Mouse (Mus musculus) cerebellum, postnatal 14 days (tissue): ENCODE measurements around the gene Cd1d1.
"Not testable (repeated sequence)": the region's sequence is repeated elsewhere in the genome, so short reads cannot be mapped to it uniquely, and the experiment has no call there.

ENCODE experiments used
- DNase-seq, 2 experiments: peaks; one replicate each; pipeline ENCODE4 v3.0.0; 2021; ENCODE audit warnings: mixed read lengths in 2 of 2

The Cd1d1 gene

GRCm38 (mm10) chr3:86999415-86999740, at the start of gene Cd1d1:
Cd1d1 (minus strand) TSS chr3:86999441.
- DNase-seq = no peak

GRCm38 (mm10) chr3:87047801-87048200, 48.6 kb upstream of the Cd1d1 start:
- peak; percentile 22 to 29 for DNase-seq

- DNase-seq = no peak
Measured at GRCm38 (mm10) chr3:87041733-87042132, 42.5 kb upstream of the Cd1d1 start.

GRCm38 (mm10) chr3:87038500-87038899, 39.3 kb upstream of the Cd1d1 start:
- no peak for DNase-seq

GRCm38 (mm10) chr3:87034061-87034460, 34.8 kb upstream of the Cd1d1 start:
- DNase-seq = no peak

- peak; percentile 83 to 86 for DNase-seq
Measured at GRCm38 (mm10) chr3:87033357-87033756, 34.1 kb upstream of the Cd1d1 start.

- peak; percentile 81 to 86 for DNase-seq
Measured at GRCm38 (mm10) chr3:87030855-87031254, 31.6 kb upstream of the Cd1d1 start.

GRCm38 (mm10) chr3:87017707-87018106, 18.5 kb upstream of the Cd1d1 start:
- DNase-seq = no peak

GRCm38 (mm10) chr3:87017001-87017400, 17.8 kb upstream of the Cd1d1 start:
- no peak for DNase-seq

- no peak for DNase-seq
Measured at GRCm38 (mm10) chr3:87015931-87016330, 16.7 kb upstream of the Cd1d1 start.

GRCm38 (mm10) chr3:87012406-87012805, 13.2 kb upstream of the Cd1d1 start:
- DNase-seq = not testable (repeated sequence)

GRCm38 (mm10) chr3:87008281-87008680, 9.0 kb upstream of the Cd1d1 start:
- DNase-seq = not testable (repeated sequence)

- DNase-seq = no peak
Measured at GRCm38 (mm10) chr3:87000676-87001075, 1.4 kb upstream of the Cd1d1 start.

- no peak for DNase-seq
Measured at GRCm38 (mm10) chr3:87000051-87000450, 810 bp upstream of the Cd1d1 start.

GRCm38 (mm10) chr3:86998433-86999414, 517 bp downstream of the Cd1d1 start:
- peak; percentile 75 to 78 for DNase-seq

GRCm38 (mm10) chr3:86996111-86996510, 3.1 kb downstream of the Cd1d1 start:
- DNase-seq = no peak

- DNase-seq = no peak
Measured at GRCm38 (mm10) chr3:86995381-86995780, 3.9 kb downstream of the Cd1d1 start.

GRCm38 (mm10) chr3:86986969-86987368, 12.3 kb downstream of the Cd1d1 start:
- DNase-seq = not testable (repeated sequence)

GRCm38 (mm10) chr3:86986490-86986889, 12.8 kb downstream of the Cd1d1 start:
- no peak for DNase-seq

GRCm38 (mm10) chr3:86983382-86983781, 15.9 kb downstream of the Cd1d1 start:
- DNase-seq = no peak

GRCm38 (mm10) chr3:86976546-86976945, 22.7 kb downstream of the Cd1d1 start:
- DNase-seq = peak; percentile 88 to 93

GRCm38 (mm10) chr3:86975150-86975549, 24.1 kb downstream of the Cd1d1 start:
- peak; percentile 48 to 61 for DNase-seq

GRCm38 (mm10) chr3:86962665-86963435, 36.4 kb downstream of the Cd1d1 start:
- DNase-seq = peak; percentile 89 to 90

GRCm38 (mm10) chr3:86961395-86961669, 37.9 kb downstream of the Cd1d1 start:
- no peak for DNase-seq
